In the genomic region with DNA sequence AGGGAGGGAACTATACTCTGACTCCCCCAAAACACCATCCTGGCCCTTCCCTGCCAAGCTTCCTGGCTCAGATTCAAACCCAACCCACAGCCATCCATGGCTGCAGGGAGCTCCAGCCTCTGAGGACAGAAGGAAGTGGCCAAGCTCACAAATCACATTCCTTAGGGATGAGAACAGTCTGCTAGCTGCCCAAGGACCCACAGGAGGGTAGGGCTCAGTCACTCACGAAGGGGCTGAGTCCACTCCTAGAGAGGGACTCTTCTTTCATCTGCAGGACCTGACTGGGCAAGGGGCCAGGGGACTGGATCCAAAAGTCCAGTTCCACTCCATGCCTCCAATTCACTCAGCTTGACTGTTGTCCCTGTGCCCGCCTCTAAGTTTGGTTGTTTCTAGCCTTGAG, we compare ENCODE assay signal across 9 mouse cellular contexts. TPM values are rescaled to one million over a fixed set of nuclear protein-coding genes. Genes with fewer than 3 reads are reported as not detected.
DNase-seq lines count a peak whose midpoint lies in the region; TF ChIP-seq lines count a peak whose summit lies in the region.
"Had no signal": no experiment of that assay in that cellular context is flagged by ENCODE, and none has a peak within 500 bp of the region (broad histone marks: within the 10 kb centered on the region; RNA-seq: fewer than 3 reads in every experiment).

No protein-coding gene starts in this region.

- DNase-seq in layer of hippocampus, adult 2 months (ENCODE audit: low spot score in 2 of 2): no peak
- no peak for DNase-seq in layer of hippocampus, adult 11-12 months (ENCODE audit: low spot score)
- DNase-seq in adrenal gland, adult (ENCODE audit: inconsistent age in 2 of 2, low spot score in 1 of 2): peak; percentile 96 to 97
- DNase-seq in gastrocnemius, postnatal 36 days: peak; percentile 57
- peak; percentile 94 for DNase-seq in kidney, adult 8-10 months
- peak; percentile 91 for DNase-seq in lung, postnatal 25 days (ENCODE audit: low spot score)
- DNase-seq in embryo, embryonic 10.5 days (ENCODE audit: low spot score): no peak
- DNase-seq in spleen, postnatal 10 days (ENCODE audit: low spot score in 2 of 2): no peak

- peak overlapping the region; percentile 91 for H3K27ac ChIP-seq in layer of hippocampus, adult 2 months

- no peak overlapping the region for H3K4me3 ChIP-seq in layer of hippocampus, adult 2 months

- TF ChIP-seq CTCF in layer of hippocampus, adult 2 months (conservative IDR thresholded peaks at IDR 0.05): no peak

- intact Hi-C loops in gastrocnemius, postnatal 36 days (cut with DNase I): no loop called here

RNA-seq across cellular contexts. Expression of a gene that starts 8.0 kb away (rescaled TPM):
- 10 to 100 TPM in 1 of 2 experiments, 1 to 10 TPM in 1; 9.0 to 12.4 TPM for total RNA-seq in layer of hippocampus, adult 2 months (2021)
- total RNA-seq in gastrocnemius, postnatal 36 days (2021): 1 to 10 TPM; 6.6 to 7.4 TPM

RNA-seq across cellular contexts. Expression of a gene that starts 11.2 kb away (rescaled TPM):
- 1 to 10 TPM; 1.1 to 1.6 TPM for total RNA-seq in layer of hippocampus, adult 2 months (2021)
- total RNA-seq in gastrocnemius, postnatal 36 days (2021): under 1 TPM in 1 of 2 experiments, not detected in 1; 0.31 TPM
- total RNA-seq: G1E had no signal

RNA-seq across cellular contexts. Expression of a gene that starts 41.2 kb away (rescaled TPM):
- total RNA-seq in layer of hippocampus, adult 2 months (2021): not detected
- not detected for total RNA-seq in gastrocnemius, postnatal 36 days (2021)

RNA-seq across cellular contexts. Expression of a gene that starts 54.7 kb away (rescaled TPM):
- 10 to 100 TPM; 13.0 to 13.7 TPM for total RNA-seq in layer of hippocampus, adult 2 months (2021)
- 1 to 10 TPM; 3.5 to 4.8 TPM for total RNA-seq in gastrocnemius, postnatal 36 days (2021)

Comparison
In these comparisons a context has a peak if more than half of its experiments do, and no peak if none do; other contexts are left out.
1. DNase-seq: peak in adrenal gland, adult (2 of 2), gastrocnemius, postnatal 36 days (2 of 2), kidney, adult 8-10 months (2 of 2) and lung, postnatal 25 days (single experiment); none in layer of hippocampus, adult 2 months (0 of 2), layer of hippocampus, adult 11-12 months (single experiment), embryo, embryonic 10.5 days (single experiment) and spleen, postnatal 10 days (0 of 2).